Mouse (Mus musculus): ENCODE data around the gene D230025D16Rik. TPM values are rescaled to one million over a fixed set of nuclear protein-coding genes. Genes with fewer than 3 reads are reported as not detected.
"Not testable (repeated sequence)": the region's sequence is repeated elsewhere in the genome, so short reads cannot be mapped to it uniquely, and the experiment has no call there.

Gene D230025D16Rik
- 24.0 and 25.2 TPM in 2 replicates for polyA plus RNA-seq (2014; fragmentation: Nextera tagmentation; extraction: Ambion mirVana)

- peak within 1 kb of the TSS; percentile 87 for H3K4me2 ChIP-seq
- H3K4me3 ChIP-seq (ENCODE audit: low read depth, low read length), result peak within 1 kb of the TSS; percentile 99
- H3K27me3 ChIP-seq (replicated peaks; ENCODE audit: control insufficient read depth, insufficient read depth, low read length), result no peaks in the 10 kb centered on the region
- DNase-seq (ENCODE audit: low spot score) (peak; percentile 97), ATAC-seq (replicated peaks; ENCODE audit: low FRiP score) (peak; percentile 92)
- H3K27ac ChIP-seq (ENCODE audit: low read depth, low read length), result peak within 1 kb of the TSS; percentile 80
- WGBS, result 4% methylated on average over 34 of the region's 34 CpGs
- H3K9ac ChIP-seq (ENCODE audit: low read depth, low read length), result peak within 1 kb of the TSS; percentile 95
- no peaks in the 10 kb centered on the region for H3K9me3 ChIP-seq (ENCODE audit: control insufficient read depth, low read length)
- peaks cover 6% of the 10 kb centered on the region; the same call in 1 of the 2 replicates for H3K4me1 ChIP-seq (replicated peaks; ENCODE audit: control insufficient read depth, insufficient read depth, low read length)
- H3K36me3 ChIP-seq (ENCODE audit: control insufficient read depth, insufficient read depth, low read length), result no peaks in the 10 kb centered on the region
Measured at GRCm38 (mm10) chr8:105224413-105225271, at the start of gene D230025D16Rik. Gene D230025D16Rik, plus strand, starts transcription at chr8:105225145.

GRCm38 (mm10) chr8:105175287-105175686 is 49.7 kb upstream of the D230025D16Rik start:
- H3K4me2 ChIP-seq; H3K4me3 ChIP-seq (ENCODE audit: low read depth, low read length); H3K27me3 ChIP-seq (replicated peaks; ENCODE audit: control insufficient read depth, insufficient read depth, low read length); DNase-seq (ENCODE audit: low spot score); H3K4me1 ChIP-seq (replicated peaks; ENCODE audit: control insufficient read depth, insufficient read depth, low read length); H3K9me3 ChIP-seq (ENCODE audit: control insufficient read depth, low read length); H3K27ac ChIP-seq (ENCODE audit: low read depth, low read length); ATAC-seq (replicated peaks; ENCODE audit: low FRiP score); H3K9ac ChIP-seq (ENCODE audit: low read depth, low read length); H3K36me3 ChIP-seq (ENCODE audit: control insufficient read depth, insufficient read depth, low read length): not testable (repeated sequence)
- WGBS, result 83% methylated on average over 3 of the region's 3 CpGs

GRCm38 (mm10) chr8:105178211-105178800 is 46.6 kb upstream of the D230025D16Rik start:
- Histone ChIP-seq H3K27ac (ENCODE audit: low read depth, low read length) (no peak overlapping the region), H3K9me3 (ENCODE audit: control insufficient read depth, low read length) (no peaks in the 10 kb centered on the region), H3K36me3 (ENCODE audit: control insufficient read depth, insufficient read depth, low read length) (peaks cover 7% of the 10 kb centered on the region; the same call in 1 of the 2 replicates), H3K4me2 (no peak overlapping the region), H3K4me1 (replicated peaks; ENCODE audit: control insufficient read depth, insufficient read depth, low read length) (no peaks in the 10 kb centered on the region), H3K9ac (ENCODE audit: low read depth, low read length) (no peak overlapping the region), H3K4me3 (ENCODE audit: low read depth, low read length) (no peak overlapping the region), H3K27me3 (replicated peaks; ENCODE audit: control insufficient read depth, insufficient read depth, low read length) (no peaks in the 10 kb centered on the region)
- DNase-seq (ENCODE audit: low spot score) (no peak), ATAC-seq (replicated peaks; ENCODE audit: low FRiP score) (no peak)
- 89% methylated on average over 6 of the region's 6 CpGs for WGBS

GRCm38 (mm10) chr8:105182201-105182600 is 42.7 kb upstream of the D230025D16Rik start:
- Histone ChIP-seq H3K27ac (ENCODE audit: low read depth, low read length) (no peak overlapping the region), H3K27me3 (replicated peaks; ENCODE audit: control insufficient read depth, insufficient read depth, low read length) (no peaks in the 10 kb centered on the region), H3K4me2 (no peak overlapping the region), H3K4me3 (ENCODE audit: low read depth, low read length) (no peak overlapping the region), H3K4me1 (replicated peaks; ENCODE audit: control insufficient read depth, insufficient read depth, low read length) (no peaks in the 10 kb centered on the region), H3K36me3 (ENCODE audit: control insufficient read depth, insufficient read depth, low read length) (peaks cover 3% of the 10 kb centered on the region; the same call in 1 of the 2 replicates), H3K9me3 (ENCODE audit: control insufficient read depth, low read length) (no peaks in the 10 kb centered on the region), H3K9ac (ENCODE audit: low read depth, low read length) (no peak overlapping the region)
- DNase-seq (ENCODE audit: low spot score) (no peak), ATAC-seq (replicated peaks; ENCODE audit: low FRiP score) (no peak)
- WGBS, result 73% methylated on average over 1 of the region's 1 CpGs

GRCm38 (mm10) chr8:105186467-105187005 is 38.4 kb upstream of the D230025D16Rik start:
- Histone ChIP-seq H3K27me3 (replicated peaks; ENCODE audit: control insufficient read depth, insufficient read depth, low read length) (no peaks in the 10 kb centered on the region), H3K27ac (ENCODE audit: low read depth, low read length) (no peak overlapping the region), H3K9me3 (ENCODE audit: control insufficient read depth, low read length) (no peaks in the 10 kb centered on the region), H3K4me2 (no peak overlapping the region), H3K4me3 (ENCODE audit: low read depth, low read length) (no peak overlapping the region), H3K9ac (ENCODE audit: low read depth, low read length) (no peak overlapping the region), H3K4me1 (replicated peaks; ENCODE audit: control insufficient read depth, insufficient read depth, low read length) (no peaks in the 10 kb centered on the region), H3K36me3 (ENCODE audit: control insufficient read depth, insufficient read depth, low read length) (peaks cover 3% of the 10 kb centered on the region; the same call in 1 of the 2 replicates)
- no peak for DNase-seq (ENCODE audit: low spot score)
- 72% methylated on average over 1 of the region's 1 CpGs for WGBS
- ATAC-seq (replicated peaks; ENCODE audit: low FRiP score), result no peak

- H3K4me2 ChIP-seq, result no peak overlapping the region
- no peak for ATAC-seq (replicated peaks; ENCODE audit: low FRiP score)
- no peaks in the 10 kb centered on the region for H3K4me1 ChIP-seq (replicated peaks; ENCODE audit: control insufficient read depth, insufficient read depth, low read length)
- H3K4me3 ChIP-seq (ENCODE audit: low read depth, low read length), result no peak overlapping the region
- no peaks in the 10 kb centered on the region for H3K9me3 ChIP-seq (ENCODE audit: control insufficient read depth, low read length)
- no peak for DNase-seq (ENCODE audit: low spot score)
- no peak overlapping the region for H3K27ac ChIP-seq (ENCODE audit: low read depth, low read length)
- H3K9ac ChIP-seq (ENCODE audit: low read depth, low read length), result no peak overlapping the region
- H3K36me3 ChIP-seq (ENCODE audit: control insufficient read depth, insufficient read depth, low read length), result peaks cover 2% of the 10 kb centered on the region; the same call in 1 of the 2 replicates
- 92% methylated on average over 5 of the region's 5 CpGs for WGBS
- H3K27me3 ChIP-seq (replicated peaks; ENCODE audit: control insufficient read depth, insufficient read depth, low read length), result no peaks in the 10 kb centered on the region
Measured at GRCm38 (mm10) chr8:105192182-105192581, 32.8 kb upstream of the D230025D16Rik start.

GRCm38 (mm10) chr8:105205748-105206147 is 19.2 kb upstream of the D230025D16Rik start:
- Histone ChIP-seq H3K27me3 (replicated peaks; ENCODE audit: control insufficient read depth, insufficient read depth, low read length) (no peaks in the 10 kb centered on the region), H3K36me3 (ENCODE audit: control insufficient read depth, insufficient read depth, low read length) (no peaks in the 10 kb centered on the region; the same call in 1 of the 2 replicates), H3K4me2 (no peak overlapping the region), H3K4me1 (replicated peaks; ENCODE audit: control insufficient read depth, insufficient read depth, low read length) (peaks cover 2% of the 10 kb centered on the region; the same call in 1 of the 2 replicates), H3K4me3 (ENCODE audit: low read depth, low read length) (no peak overlapping the region), H3K9ac (ENCODE audit: low read depth, low read length) (no peak overlapping the region), H3K9me3 (ENCODE audit: control insufficient read depth, low read length) (no peaks in the 10 kb centered on the region), H3K27ac (ENCODE audit: low read depth, low read length) (no peak overlapping the region)
- WGBS, result 78% methylated on average over 1 of the region's 1 CpGs
- no peak for ATAC-seq (replicated peaks; ENCODE audit: low FRiP score)
- DNase-seq (ENCODE audit: low spot score), result no peak

GRCm38 (mm10) chr8:105206766-105207275 is 18.1 kb upstream of the D230025D16Rik start:
- H3K27me3 ChIP-seq (replicated peaks; ENCODE audit: control insufficient read depth, insufficient read depth, low read length), result no peaks in the 10 kb centered on the region
- ATAC-seq (replicated peaks; ENCODE audit: low FRiP score) (no peak), DNase-seq (ENCODE audit: low spot score) (no peak)
- no peak overlapping the region for H3K27ac ChIP-seq (ENCODE audit: low read depth, low read length)
- H3K4me3 ChIP-seq (ENCODE audit: low read depth, low read length), result no peak overlapping the region
- H3K36me3 ChIP-seq (ENCODE audit: control insufficient read depth, insufficient read depth, low read length), result no peaks in the 10 kb centered on the region; the same call in 1 of the 2 replicates
- peaks cover 2% of the 10 kb centered on the region; the same call in 1 of the 2 replicates for H3K4me1 ChIP-seq (replicated peaks; ENCODE audit: control insufficient read depth, insufficient read depth, low read length)
- H3K4me2 ChIP-seq, result no peak overlapping the region
- WGBS, result 82% methylated on average over 7 of the region's 7 CpGs
- no peaks in the 10 kb centered on the region for H3K9me3 ChIP-seq (ENCODE audit: control insufficient read depth, low read length)
- H3K9ac ChIP-seq (ENCODE audit: low read depth, low read length), result no peak overlapping the region
